Mouse (Mus musculus): Measurements from ENCODE around the gene Ins1.

Ins1 gene

GRCm38 (mm10) chr19:52263997-52264396 is at the start of gene Ins1:
Gene Ins1, plus strand, starts transcription at chr19:52264297.
- DNase-seq (ENCODE audit: low spot score), result no peak

All from adipocyte (in vitro differentiated cells).